Mouse (Mus musculus): ENCODE results near the gene H2-Oa.
A peak's percentile ranks its signal among the peaks of the same experiment; 100 is the strongest.

The H2-Oa gene

GRCm38 (mm10) chr17:34092197-34092875 is at the start of gene H2-Oa:
Gene H2-Oa, plus strand, starts transcription at chr17:34092340.
- DNase-seq (ENCODE audit: low read depth, low spot score): no peak

GRCm38 (mm10) chr17:34045941-34046340 is 46.2 kb upstream of the H2-Oa start:
- no peak for DNase-seq (ENCODE audit: low read depth, low spot score)

GRCm38 (mm10) chr17:34047404-34048050 is 44.6 kb upstream of the H2-Oa start:
- no peak for DNase-seq (ENCODE audit: low read depth, low spot score)

- no peak for DNase-seq (ENCODE audit: low read depth, low spot score)
These were observed 34.9 kb upstream of the H2-Oa start for GRCm38 (mm10) chr17:34057224-34057623.

GRCm38 (mm10) chr17:34068864-34069263 is 23.3 kb upstream of the H2-Oa start:
- DNase-seq (ENCODE audit: low read depth, low spot score): no peak

GRCm38 (mm10) chr17:34072091-34072490 is 20.0 kb upstream of the H2-Oa start:
- no peak for DNase-seq (ENCODE audit: low read depth, low spot score)

- peak; percentile 21 for DNase-seq (ENCODE audit: low read depth, low spot score)
These were observed 16.9 kb upstream of the H2-Oa start for GRCm38 (mm10) chr17:34075271-34075670.

GRCm38 (mm10) chr17:34077549-34077948 is 14.6 kb upstream of the H2-Oa start:
- peak; percentile 39 for DNase-seq (ENCODE audit: low read depth, low spot score)

- no peak for DNase-seq (ENCODE audit: low read depth, low spot score)
These were observed 14.0 kb upstream of the H2-Oa start for GRCm38 (mm10) chr17:34078148-34078547.

GRCm38 (mm10) chr17:34079002-34079401 is 13.1 kb upstream of the H2-Oa start:
- DNase-seq (ENCODE audit: low read depth, low spot score): no peak

GRCm38 (mm10) chr17:34079621-34080020 is 12.5 kb upstream of the H2-Oa start:
- peak; percentile 75 for DNase-seq (ENCODE audit: low read depth, low spot score)

- DNase-seq (ENCODE audit: low read depth, low spot score): no peak
These were observed 9.0 kb upstream of the H2-Oa start for GRCm38 (mm10) chr17:34083104-34083503.

- no peak for DNase-seq (ENCODE audit: low read depth, low spot score)
These were observed 4.8 kb upstream of the H2-Oa start for GRCm38 (mm10) chr17:34087386-34087785.

- no peak for DNase-seq (ENCODE audit: low read depth, low spot score)
These were observed 4.0 kb upstream of the H2-Oa start for GRCm38 (mm10) chr17:34088124-34088523.

- DNase-seq (ENCODE audit: low read depth, low spot score): no peak
These were observed 1.2 kb upstream of the H2-Oa start for GRCm38 (mm10) chr17:34090923-34091322.

- DNase-seq (ENCODE audit: low read depth, low spot score): no peak
These were observed 1.2 kb downstream of the H2-Oa start for GRCm38 (mm10) chr17:34093199-34093874.

- no peak for DNase-seq (ENCODE audit: low read depth, low spot score)
These were observed 2.3 kb downstream of the H2-Oa start for GRCm38 (mm10) chr17:34094283-34095035.

GRCm38 (mm10) chr17:34096497-34097010 is 4.4 kb downstream of the H2-Oa start:
- DNase-seq (ENCODE audit: low read depth, low spot score): no peak

GRCm38 (mm10) chr17:34097272-34097671 is 5.1 kb downstream of the H2-Oa start:
- DNase-seq (ENCODE audit: low read depth, low spot score): no peak

- DNase-seq (ENCODE audit: low read depth, low spot score): no peak
These were observed 6.8 kb downstream of the H2-Oa start for GRCm38 (mm10) chr17:34098709-34099479.

GRCm38 (mm10) chr17:34099531-34099930 is 7.4 kb downstream of the H2-Oa start:
- DNase-seq (ENCODE audit: low read depth, low spot score): no peak

Measured in telencephalon, adult 2 months (tissue).